Mouse (Mus musculus) kidney, adult 2 months (tissue): ENCODE measurements around the gene Slc41a2. TPM values are rescaled to one million over a fixed set of nuclear protein-coding genes. Genes with fewer than 3 reads are reported as not detected.

Experiments
- DNase-seq: peaks from one replicate; pipeline ENCODE4 v3.0.0; 2021
- H3K27ac ChIP-seq: fragments of 200-500 bp; 2 replicates; pipeline ENCODE4 v1.5.1; 2012; ENCODE audit warnings: low read depth, low read length, control low read depth, inconsistent platforms; ENCODE audit not compliant: insufficient read depth
- H3K27me3 ChIP-seq: fragments of 200-500 bp; replicated peaks from 2 replicates; pipeline ENCODE4 v1.6.1; 2012; ENCODE audit warnings: mild to moderate bottlenecking, moderate library complexity, low read length, inconsistent platforms; ENCODE audit not compliant: control insufficient read depth, insufficient read depth
- H3K36me3 ChIP-seq: fragments of 200-500 bp; 2 replicates; pipeline ENCODE4 v1.6.1; 2012; ENCODE audit warnings: mild to moderate bottlenecking, moderate library complexity, low read length, inconsistent platforms; ENCODE audit not compliant: control insufficient read depth, insufficient read depth
- H3K4me1 ChIP-seq: fragments of 200-500 bp; 2 replicates; pipeline ENCODE4 v1.6.1; 2011; ENCODE audit warnings: low read length; ENCODE audit not compliant: control insufficient read depth, insufficient read depth
- H3K4me3 ChIP-seq: fragments of 200-500 bp; 2 replicates; pipeline ENCODE4 v1.5.1; 2011; ENCODE audit warnings: mild to moderate bottlenecking, low read depth, low read length, control low read depth; ENCODE audit not compliant: insufficient read depth
- CTCF ChIP-seq: fragments of 200-500 bp; conservative IDR thresholded peaks from 2 replicates; pipeline ENCODE4 v1.5.1; 2011; ENCODE audit warnings: low read depth, mild to moderate bottlenecking, control low read depth, low read length, moderate library complexity, mixed read lengths; ENCODE audit not compliant: insufficient read depth, insufficient read length
- POLR2A ChIP-seq: fragments of 200-500 bp; IDR thresholded peaks from one replicate; pipeline ENCODE4 v1.6.1; 2011; ENCODE audit warnings: low read depth, low read length, control low read depth
- WGBS: fragments of 180-500 bp; shearing (Covaris S2); methylation state at CpG from one replicate; pipeline ENCODE4 v1.1.7; 2018; 5-methylcytosine and 5-hydroxymethylcytosine counted together
- polyA plus RNA-seq: library from polyadenylated mRNA; depleted of rRNA; stranded (reverse); fragments of >200 nt; gene quantifications from 2 replicates; pipeline ENCODE4 v1.2.3, GENCODE M21; 2012

The Slc41a2 gene
- polyA plus RNA-seq, 1 experiment: 6.4 TPM

- Histone ChIP-seq H3K27ac (no peak overlapping the region), H3K4me1 (no peaks in the 10 kb centered on the region), H3K27me3 (no peaks in the 10 kb centered on the region), H3K36me3 (no peaks in the 10 kb centered on the region), H3K4me3 (no peak overlapping the region)
- WGBS: 53% methylated on average over 4 of the region's 4 CpGs
- no peak for DNase-seq
- TF ChIP-seq CTCF (no peak), POLR2A (no peak)
Measured at GRCm38 (mm10) chr10:83261264-83261663, 76.4 kb downstream of the Slc41a2 start.

GRCm38 (mm10) chr10:83251377-83251776 lies 86.3 kb downstream of the Slc41a2 start:
- WGBS: 65% methylated on average over 8 of the region's 8 CpGs
- Histone ChIP-seq H3K4me3 (no peak overlapping the region), H3K27ac (no peak overlapping the region), H3K27me3 (no peaks in the 10 kb centered on the region), H3K36me3 (no peaks in the 10 kb centered on the region), H3K4me1 (no peaks in the 10 kb centered on the region)
- DNase-seq: peak; percentile 31
- TF ChIP-seq CTCF (peak; percentile 58), POLR2A (no peak)

GRCm38 (mm10) chr10:83248036-83248435 lies 89.6 kb downstream of the Slc41a2 start:
- H3K4me3 ChIP-seq: no peak overlapping the region
- no peaks in the 10 kb centered on the region for H3K36me3 ChIP-seq
- TF ChIP-seq CTCF (no peak), POLR2A (no peak)
- 66% methylated on average over 7 of the region's 7 CpGs for WGBS
- DNase-seq: no peak
- no peak overlapping the region for H3K27ac ChIP-seq
- no peaks in the 10 kb centered on the region; the same call in 1 of the 2 replicates for H3K4me1 ChIP-seq
- H3K27me3 ChIP-seq: no peaks in the 10 kb centered on the region

GRCm38 (mm10) chr10:83245720-83246119 lies 92.0 kb downstream of the Slc41a2 start:
- DNase-seq: no peak
- H3K36me3 ChIP-seq: no peaks in the 10 kb centered on the region
- no peak overlapping the region for H3K4me3 ChIP-seq
- no peaks in the 10 kb centered on the region for H3K27me3 ChIP-seq
- no peak overlapping the region for H3K27ac ChIP-seq
- 71% methylated on average over 7 of the region's 7 CpGs for WGBS
- TF ChIP-seq CTCF (no peak), POLR2A (no peak)
- H3K4me1 ChIP-seq: no peaks in the 10 kb centered on the region; the same call in 1 of the 2 replicates

GRCm38 (mm10) chr10:83244131-83244530 lies 93.6 kb downstream of the Slc41a2 start:
- 44% methylated on average over 6 of the region's 6 CpGs for WGBS
- TF ChIP-seq POLR2A (no peak), CTCF (no peak)
- Histone ChIP-seq H3K27ac (no peak overlapping the region), H3K4me1 (no peaks in the 10 kb centered on the region; the same call in 1 of the 2 replicates), H3K36me3 (no peaks in the 10 kb centered on the region), H3K4me3 (no peak overlapping the region), H3K27me3 (no peaks in the 10 kb centered on the region)
- DNase-seq: peak; percentile 78

GRCm38 (mm10) chr10:83242106-83242686 lies 95.5 kb downstream of the Slc41a2 start:
- Histone ChIP-seq H3K36me3 (no peaks in the 10 kb centered on the region), H3K27ac (no peak overlapping the region), H3K4me3 (no peak overlapping the region), H3K27me3 (no peaks in the 10 kb centered on the region), H3K4me1 (no peaks in the 10 kb centered on the region; the same call in 1 of the 2 replicates)
- no peak for DNase-seq
- WGBS: 73% methylated on average over 11 of the region's 11 CpGs
- TF ChIP-seq POLR2A (no peak), CTCF (no peak)

GRCm38 (mm10) chr10:83234391-83234790 lies 103.3 kb downstream of the Slc41a2 start:
- no peak for DNase-seq

More at GRCm38 (mm10) chr10:83234391-83234790, 103.3 kb downstream of the Slc41a2 start:
- Histone ChIP-seq H3K36me3 (no peaks in the 10 kb centered on the region), H3K4me1 (no peaks in the 10 kb centered on the region), H3K27ac (no peak overlapping the region), H3K27me3 (no peaks in the 10 kb centered on the region), H3K4me3 (no peak overlapping the region)
- WGBS: 48% methylated on average over 4 of the region's 4 CpGs
- no peak for TF ChIP-seq POLR2A
- TF ChIP-seq CTCF: no peak
